Comparison of ENCODE assay signal across 1 mouse cellular context in genomic region chr6:39557723-39558261, GRCm38 (mm10).
TF ChIP-seq lines count a peak whose summit lies in the region.

Gene Dennd2a (minus strand): TSS chr6:39557867.

TF ChIP-seq in CH12.LX, 34 proteins besides CTCF, POLR2A, EP300 and RAD21 (continued from another document):
- TF ChIP-seq MAZ (IDR thresholded peaks at IDR 0.05; ENCODE audit: low read depth, low read length) = 0 out of 2 replicates have a peak, but pooled peaks have one; percentile 23
- TF ChIP-seq MXI1 (IDR thresholded peaks at IDR 0.05; ENCODE audit: low read depth, low read length) = peak; percentile 72
- TF ChIP-seq PAX5 (IDR thresholded peaks at IDR 0.05; ENCODE audit: low read length) = no peak
